Mouse (Mus musculus): ENCODE results near the gene Lcn6.
"Not testable (repeated sequence)": the region's sequence is repeated elsewhere in the genome, so short reads cannot be mapped to it uniquely, and the experiment has no call there.

Lcn6 gene

GRCm38 (mm10) chr2:25703706-25704105 is 27.1 kb downstream of the Lcn6 start:
- DNase-seq (ENCODE audit: low spot score in 2 of 2) = no peak

GRCm38 (mm10) chr2:25706643-25707481 is 30.3 kb downstream of the Lcn6 start, which contains the start of gene Bmyc:
TSS of gene Bmyc (plus strand) at chr2:25706739.
- peak; percentile 79 for DNase-seq (ENCODE audit: low spot score in 2 of 2)

GRCm38 (mm10) chr2:25708121-25708520 is 31.5 kb downstream of the Lcn6 start:
- peak; percentile 12 to 27 for DNase-seq (ENCODE audit: low spot score in 2 of 2)

GRCm38 (mm10) chr2:25709056-25709455 is 32.5 kb downstream of the Lcn6 start:
- DNase-seq (ENCODE audit: low spot score in 2 of 2) = not testable (repeated sequence)

GRCm38 (mm10) chr2:25709791-25710190 is 33.2 kb downstream of the Lcn6 start:
- not testable (repeated sequence) for DNase-seq (ENCODE audit: low spot score in 2 of 2)

- not testable (repeated sequence) for DNase-seq (ENCODE audit: low spot score in 2 of 2)
These were observed 35.1 kb downstream of the Lcn6 start for GRCm38 (mm10) chr2:25711641-25712040.

- no peak for DNase-seq (ENCODE audit: low spot score in 2 of 2)
These were observed 40.6 kb downstream of the Lcn6 start for GRCm38 (mm10) chr2:25717222-25717621.
